Mouse (Mus musculus): ENCODE measurements around the gene Toporsl.

Gene Toporsl

DNA sequence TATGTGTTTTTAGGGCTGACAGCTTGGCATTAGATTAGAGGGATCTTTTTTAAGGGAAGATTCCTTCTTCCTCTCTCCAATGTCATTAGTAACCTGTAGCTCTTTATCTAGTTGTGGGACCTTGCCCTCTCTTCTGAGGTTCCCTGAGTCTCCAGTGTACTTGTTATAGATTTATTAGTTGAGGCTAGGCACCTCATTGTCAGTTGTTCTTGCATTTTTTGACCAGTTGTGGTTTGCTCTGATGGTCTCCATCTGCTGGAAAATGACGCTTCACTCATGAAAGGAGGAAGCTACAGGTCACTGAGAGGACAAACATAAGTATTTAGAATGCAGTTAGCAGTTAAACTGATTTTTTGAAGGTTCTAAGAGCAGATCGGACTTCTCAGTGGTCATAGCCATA lies at the start of gene Toporsl:
Gene Toporsl, plus strand, starts transcription at position 348 of the 400 bp plus-strand sequence.
- in situ Hi-C loops (cut with MboI, MseI), result loop anchor here in 1 of 2 experiments (25.0 kb wide), 1 partner anchor 409 kb away; no protein-coding TSS in a partner anchor

- in situ Hi-C loops (cut with MboI, MseI), result no loop called here
These were observed 38.4 kb upstream of the Toporsl start for GRCm38 (mm10) chr4:52557672-52558071.

- in situ Hi-C loops (cut with MboI, MseI), result no loop called here
These were observed 38.0 kb upstream of the Toporsl start for GRCm38 (mm10) chr4:52558080-52558479.

GRCm38 (mm10) chr4:52563859-52564258 lies 32.2 kb upstream of the Toporsl start:
- in situ Hi-C loops (cut with MboI, MseI), result no loop called here

DNA sequence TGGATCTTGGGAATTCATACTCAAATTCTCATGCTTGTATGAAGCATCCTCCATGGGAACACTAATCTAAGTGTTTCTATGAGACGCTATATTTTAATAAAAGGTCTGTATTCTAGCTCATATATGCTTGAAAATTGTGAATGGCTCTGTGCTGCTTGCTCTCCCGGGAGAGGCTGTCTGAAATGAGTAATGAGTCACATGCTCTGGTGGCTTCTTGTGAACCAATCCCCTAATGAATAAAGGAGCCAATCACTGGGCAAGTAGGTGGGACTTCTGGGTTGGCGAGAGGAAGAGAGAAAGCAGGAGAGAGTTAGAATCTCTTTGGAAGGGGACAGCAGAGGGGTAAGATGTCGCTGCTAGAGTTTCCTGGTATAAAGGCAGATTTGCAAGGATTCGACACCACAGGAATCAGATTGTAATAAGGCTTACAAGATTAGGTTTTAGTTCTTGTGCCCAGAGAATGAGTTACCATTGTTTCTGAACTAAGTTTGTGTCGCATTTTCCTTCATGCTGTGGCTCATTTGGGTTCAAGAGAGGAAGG lies 9.8 kb upstream of the Toporsl start:
- in situ Hi-C loops (cut with MboI, MseI), result loop anchor here in 1 of 2 experiments (25.0 kb wide), 1 partner anchor 399 kb away; no protein-coding TSS in a partner anchor

DNA sequence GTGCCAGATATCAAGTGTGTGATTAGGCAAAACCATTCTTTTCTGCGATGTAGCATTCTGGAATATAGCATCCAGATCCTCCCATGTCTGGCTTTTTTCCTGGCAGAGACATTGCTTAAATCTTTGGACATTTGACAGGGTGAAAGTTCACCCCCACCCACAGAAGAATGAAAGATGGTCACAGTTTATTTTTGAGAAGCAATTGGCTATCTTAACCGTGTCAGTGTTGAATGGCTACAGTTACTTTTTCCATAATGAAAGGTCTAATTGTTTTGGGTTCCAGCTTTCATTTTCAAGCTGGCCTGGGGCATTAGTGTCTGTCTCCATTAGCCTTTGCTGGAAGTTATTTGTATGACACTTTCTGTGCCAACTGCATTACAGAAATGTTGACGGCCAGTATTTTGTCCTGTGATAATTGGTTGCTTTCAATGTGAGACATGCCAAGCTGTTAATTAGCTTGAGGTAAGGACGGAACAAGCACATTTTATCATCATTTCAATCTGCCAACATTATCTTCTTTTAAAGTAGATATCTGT lies 2.2 kb upstream of the Toporsl start:
- in situ Hi-C loops (cut with MboI, MseI), result loop anchor here in 1 of 2 experiments (25.0 kb wide), 1 partner anchor 407 kb away; no protein-coding TSS in a partner anchor

DNA sequence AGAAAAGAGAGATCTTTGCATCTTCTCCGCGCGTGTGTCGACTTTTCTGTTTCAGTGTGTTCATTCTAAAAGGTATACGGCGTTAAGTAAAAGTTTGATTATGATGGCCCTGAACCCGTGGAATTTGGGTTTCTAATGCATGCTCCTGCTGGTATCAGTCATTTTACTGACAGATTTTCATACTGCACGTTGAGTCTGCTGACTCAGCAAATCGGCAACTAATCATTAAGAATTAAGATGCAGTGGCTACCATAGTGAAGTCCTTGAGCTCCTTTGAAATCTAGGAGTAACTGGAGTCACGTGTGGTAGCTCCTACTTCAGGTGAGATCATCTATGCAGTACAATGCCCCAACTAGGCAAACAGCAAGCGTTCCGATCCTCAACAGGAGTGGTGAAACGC lies 1.4 kb upstream of the Toporsl start:
- in situ Hi-C loops (cut with MboI, MseI), result loop anchor here in 1 of 2 experiments (25.0 kb wide), 1 partner anchor 407 kb away; no protein-coding TSS in a partner anchor

DNA sequence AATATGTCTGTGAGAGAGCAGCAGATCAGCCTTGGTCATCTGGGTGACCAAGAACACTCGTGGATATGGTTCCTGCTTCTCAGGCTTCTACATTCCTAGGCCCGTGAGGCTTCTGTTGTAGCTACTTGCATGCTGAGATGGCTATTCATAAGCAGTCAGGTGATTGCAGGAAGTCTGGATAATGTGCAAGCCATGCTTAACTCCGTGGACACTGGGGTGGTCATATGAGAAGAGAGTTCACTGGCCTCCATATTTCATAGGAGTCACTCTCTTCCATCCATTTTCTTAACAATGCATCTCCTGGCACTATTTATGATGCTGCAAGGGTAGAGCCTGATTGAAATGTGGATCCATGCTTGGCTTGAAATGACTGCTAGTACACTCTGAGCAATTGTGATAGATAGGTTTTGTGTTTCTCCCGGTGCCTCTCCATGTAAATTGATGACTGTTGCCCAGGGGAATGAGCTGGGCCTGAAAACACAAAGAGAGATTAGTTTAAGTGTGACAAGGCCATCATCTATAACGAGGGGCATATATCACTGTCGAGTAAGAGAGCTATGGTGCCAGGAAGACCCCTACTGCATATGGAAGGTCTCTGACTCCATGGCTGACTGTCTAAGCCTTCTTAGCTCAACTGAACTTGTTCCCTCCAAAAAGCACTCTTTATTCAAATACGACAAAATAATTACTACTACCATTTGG lies 2.3 kb downstream of the Toporsl start:
- in situ Hi-C loops (cut with MboI, MseI), result loop anchor here in 1 of 2 experiments (25.0 kb wide), 1 partner anchor 411 kb away; no protein-coding TSS in a partner anchor

- in situ Hi-C loops (cut with MboI, MseI), result no loop called here
These were observed 10.8 kb downstream of the Toporsl start for GRCm38 (mm10) chr4:52606923-52607322.

- in situ Hi-C loops (cut with MboI, MseI), result no loop called here
These were observed 38.9 kb downstream of the Toporsl start for GRCm38 (mm10) chr4:52634986-52635385.

- in situ Hi-C loops (cut with MboI, MseI), result no loop called here
These were observed 51.7 kb downstream of the Toporsl start for GRCm38 (mm10) chr4:52647791-52648190.

DNA sequence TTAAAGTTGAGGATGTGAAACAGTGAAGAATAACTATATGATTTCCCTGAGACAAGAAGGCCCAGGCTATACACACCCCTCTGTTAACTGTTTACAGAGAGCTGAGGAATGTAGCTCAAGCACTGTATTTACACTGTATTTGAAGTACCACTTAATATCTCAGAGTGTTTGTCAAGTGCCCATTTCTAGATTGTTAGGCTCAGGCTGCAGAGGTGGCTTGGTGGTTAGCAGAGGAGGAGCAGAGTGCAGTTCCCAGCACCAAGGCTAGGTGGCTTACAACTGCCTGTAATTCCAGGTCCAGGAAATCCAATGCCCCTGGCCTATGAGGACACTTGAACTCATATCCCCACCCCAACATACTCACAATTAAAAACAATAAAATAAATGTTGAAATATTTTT lies 63.6 kb downstream of the Toporsl start:
- in situ Hi-C loops (cut with MboI, MseI), result loop anchor here in 1 of 2 experiments (5.0 kb wide), 1 partner anchor 243 kb away; no protein-coding TSS in a partner anchor

DNA sequence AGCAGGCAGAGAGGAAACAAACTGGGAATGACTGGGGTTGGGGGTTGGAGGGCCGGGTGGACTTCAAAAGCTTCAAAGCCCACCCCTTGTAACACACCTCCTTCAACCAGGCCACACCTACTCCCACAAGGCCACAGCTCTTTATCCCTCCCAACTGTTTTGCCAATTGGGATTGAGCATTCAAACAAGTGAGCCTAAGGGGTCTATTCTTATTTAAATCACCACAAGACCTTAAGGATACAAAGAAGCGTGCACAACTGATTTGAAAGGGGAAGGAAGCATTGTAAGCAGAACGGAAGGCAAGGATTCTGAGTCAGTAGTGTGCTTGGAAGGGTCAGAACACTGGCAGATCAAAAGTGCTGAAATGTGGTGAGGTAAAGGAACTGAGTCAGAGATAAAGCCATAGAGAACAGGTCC lies 64.6 kb downstream of the Toporsl start:
- in situ Hi-C loops (cut with MboI, MseI), result no loop called here

DNA sequence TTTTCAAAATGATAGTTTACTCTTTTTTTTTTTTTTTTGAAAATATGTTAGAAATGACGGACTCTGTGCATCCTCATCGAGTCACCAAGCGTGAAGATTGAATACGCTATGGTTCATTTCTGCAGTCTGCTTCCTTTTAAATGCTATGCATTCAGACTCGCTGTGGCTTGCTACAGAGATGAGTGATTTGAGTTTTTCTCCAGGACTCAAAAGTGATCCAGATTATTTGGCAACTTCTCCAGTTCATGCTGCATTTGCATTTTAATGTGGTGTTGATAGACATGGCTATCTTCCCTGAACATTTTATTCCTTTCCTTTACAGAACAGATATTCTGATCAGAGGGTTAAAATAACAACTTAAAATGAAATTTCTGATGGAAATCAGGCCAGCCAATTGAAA lies 65.2 kb downstream of the Toporsl start:
- in situ Hi-C loops (cut with MboI, MseI), result no loop called here
